Comparison of ENCODE assay signal across 28 mouse cellular contexts in genomic region chr17:76501732-76502131, GRCm38 (mm10).
"Had no signal": no experiment of that assay in that cellular context is flagged by ENCODE, and none has a peak within 500 bp of the region (broad histone marks: within the 10 kb centered on the region; RNA-seq: fewer than 3 reads in every experiment).

No protein-coding gene starts in this region.

- H3K9me3 ChIP-seq: embryonic facial prominence, embryonic 10.5 days; embryonic facial prominence, embryonic 12.5 days; embryonic facial prominence, embryonic 13.5 days; embryonic facial prominence, embryonic 15.5 days; forebrain, embryonic 10.5 days; forebrain, embryonic 12.5 days; forebrain, embryonic 13.5 days; forebrain, embryonic 15.5 days had no signal

- H3K4me3 ChIP-seq: embryonic facial prominence, embryonic 10.5 days; embryonic facial prominence, embryonic 12.5 days; embryonic facial prominence, embryonic 13.5 days; embryonic facial prominence, embryonic 15.5 days; erythroblast, embryonic 14.5 days; forebrain, embryonic 10.5 days; forebrain, embryonic 12.5 days; forebrain, embryonic 13.5 days; forebrain, embryonic 15.5 days; gastrocnemius, adult 2 months; heart, adult 2 months had no signal

- H3K27me3 ChIP-seq: embryonic facial prominence, embryonic 12.5 days; embryonic facial prominence, embryonic 13.5 days; embryonic facial prominence, embryonic 15.5 days; forebrain, embryonic 12.5 days; forebrain, embryonic 13.5 days; forebrain, embryonic 15.5 days had no signal

- DNase-seq: cerebellum, adult 2 months; cerebellum, adult 8-10 months; cerebellum, adult 9-10 months; cerebellum, adult 9-11 months; cerebellum, postnatal 10 days; cerebellum, postnatal 14 days; cerebellum, postnatal 25 days; cerebellum, postnatal 36 days; embryo, embryonic 11 days; forebrain, postnatal 0 days; gastrocnemius, adult 2 months; gastrocnemius, postnatal 10 days; gastrocnemius, postnatal 14 days; gastrocnemius, postnatal 36 days; heart, adult 11 months; heart, adult 18-20 months; heart, adult 2 months had no signal

- H3K9ac ChIP-seq: embryonic facial prominence, embryonic 12.5 days; embryonic facial prominence, embryonic 13.5 days; embryonic facial prominence, embryonic 15.5 days; forebrain, embryonic 12.5 days; forebrain, embryonic 13.5 days; forebrain, embryonic 15.5 days; forebrain, postnatal 0 days had no signal

- H3K36me3 ChIP-seq: embryonic facial prominence, embryonic 10.5 days; embryonic facial prominence, embryonic 12.5 days; embryonic facial prominence, embryonic 13.5 days; embryonic facial prominence, embryonic 15.5 days; forebrain, embryonic 10.5 days; forebrain, embryonic 12.5 days; forebrain, embryonic 15.5 days had no signal

- H3K4me2 ChIP-seq: embryonic facial prominence, embryonic 12.5 days; embryonic facial prominence, embryonic 13.5 days; embryonic facial prominence, embryonic 15.5 days; forebrain, embryonic 12.5 days; forebrain, embryonic 13.5 days; forebrain, embryonic 15.5 days had no signal

- H3K4me1 ChIP-seq: embryonic facial prominence, embryonic 10.5 days; embryonic facial prominence, embryonic 12.5 days; embryonic facial prominence, embryonic 13.5 days; embryonic facial prominence, embryonic 15.5 days; forebrain, embryonic 10.5 days; forebrain, embryonic 12.5 days; forebrain, embryonic 13.5 days; forebrain, embryonic 15.5 days had no signal

- ATAC-seq: forebrain, embryonic 13.5 days; forebrain, embryonic 14.5 days; forebrain, embryonic 15.5 days; forebrain, embryonic 16.5 days; forebrain, postnatal 0 days had no signal

- H3K27ac ChIP-seq: embryonic facial prominence, embryonic 10.5 days; embryonic facial prominence, embryonic 12.5 days; embryonic facial prominence, embryonic 13.5 days; embryonic facial prominence, embryonic 15.5 days; forebrain, embryonic 10.5 days; forebrain, embryonic 12.5 days; forebrain, embryonic 13.5 days; forebrain, embryonic 15.5 days; gastrocnemius, adult 2 months; heart, adult 2 months had no signal
